Mouse (Mus musculus) heart, embryonic 13.5 days (tissue): ENCODE results near the gene St6galnac6. TPM values are rescaled to one million over a fixed set of nuclear protein-coding genes. Genes with fewer than 3 reads are reported as not detected.

Experiments
- ATAC-seq: fragments of 200-750 bp; cut with Nextera tagmentation; 2 replicates; pipeline ENCODE4 v1.8.0; 2017; ENCODE audit warnings: moderate TSS enrichment; ENCODE audit not compliant: insufficient number of reproducible peaks, low FRiP score, low TSS enrichment; ENCODE audit errors: extremely low read depth
- H3K27ac ChIP-seq: fragments of 300-500 bp; sonication (generic); replicated peaks from 2 replicates; pipeline ENCODE4 v1.5.1; 2015; ENCODE audit warnings: moderate library complexity, mild to moderate bottlenecking, inconsistent platforms
- H3K27me3 ChIP-seq: fragments of 300-500 bp; sonication (generic); replicated peaks from 2 replicates; pipeline ENCODE4 v1.6.1; 2015; ENCODE audit warnings: mild to moderate bottlenecking, inconsistent platforms
- H3K36me3 ChIP-seq: fragments of 300-500 bp; sonication (generic); 2 replicates; pipeline ENCODE4 v1.6.1; 2015; ENCODE audit warnings: mild to moderate bottlenecking, inconsistent platforms
- H3K4me1 ChIP-seq: fragments of 300-500 bp; sonication (generic); 2 replicates; pipeline ENCODE4 v1.6.1; 2015; ENCODE audit warnings: inconsistent platforms
- H3K4me2 ChIP-seq: fragments of 300-500 bp; sonication (generic); 2 replicates; pipeline ENCODE4 v1.6.1; 2015; ENCODE audit warnings: inconsistent platforms, mild to moderate bottlenecking, moderate library complexity
- H3K4me3 ChIP-seq: fragments of 300-500 bp; sonication (generic); 2 replicates; pipeline ENCODE4 v1.5.1; 2015; ENCODE audit warnings: moderate library complexity, mild to moderate bottlenecking, inconsistent platforms
- H3K9ac ChIP-seq: fragments of 300-500 bp; sonication (generic); 2 replicates; pipeline ENCODE4 v1.6.1; 2015; ENCODE audit warnings: inconsistent platforms, mild to moderate bottlenecking, moderate library complexity
- H3K9me3 ChIP-seq: fragments of 300-500 bp; sonication (generic); 2 replicates; pipeline ENCODE4 v1.6.1; 2016; ENCODE audit warnings: inconsistent platforms
- WGBS: fragments of 180-500 bp; shearing (Covaris S2); methylation state at CpG from one replicate; pipeline ENCODE4 v1.1.7; 2015; ENCODE audit warnings: mixed read lengths; 5-methylcytosine and 5-hydroxymethylcytosine counted together
- polyA plus RNA-seq: library from polyadenylated mRNA; unstranded; fragments of >200 nt; fragmentation: Nextera tagmentation; extraction: Ambion mirVana; gene quantifications from 2 replicates; pipeline ENCODE4 v1.2.1, GENCODE M21; 2015

St6galnac6 gene
- polyA plus RNA-seq, 1 experiment from 2014 or later: 24.8 TPM

- 12% methylated on average over 4 of the region's 4 CpGs for WGBS
- peaks cover 34% of the 10 kb centered on the region for H3K36me3 ChIP-seq
- H3K9me3 ChIP-seq: no peaks in the 10 kb centered on the region
- peak overlapping the region; percentile 57 for H3K4me2 ChIP-seq
- no peaks in the 10 kb centered on the region for H3K27me3 ChIP-seq
- peak overlapping the region; percentile 76 for H3K9ac ChIP-seq
- H3K4me1 ChIP-seq: peaks cover 67% of the 10 kb centered on the region
- 0 out of 2 replicates have a peak overlapping the region, but pooled peaks have one; percentile 14 for H3K4me3 ChIP-seq
- peak overlapping the region; percentile 99 for H3K27ac ChIP-seq
- ATAC-seq: peak; percentile 79
These were observed 21.4 kb downstream of the St6galnac6 start for GRCm38 (mm10) chr2:32620682-32621516.

GRCm38 (mm10) chr2:32621517-32621859 is 22.0 kb downstream of the St6galnac6 start, which contains the start of gene Ak1:
Gene Ak1 (plus strand): TSS chr2:32621758.
- Histone ChIP-seq H3K9ac (peak within 1 kb of the TSS; percentile 76), H3K9me3 (no peaks in the 10 kb centered on the region), H3K27me3 (no peaks in the 10 kb centered on the region), H3K4me3 (peak within 1 kb of the TSS; percentile 14; the same call in 1 of the 2 replicates), H3K4me2 (peak within 1 kb of the TSS; percentile 57), H3K36me3 (peaks cover 29% of the 10 kb centered on the region), H3K4me1 (peaks cover 73% of the 10 kb centered on the region), H3K27ac (peak within 1 kb of the TSS; percentile 99)
- 8% methylated on average over 7 of the region's 7 CpGs for WGBS
- ATAC-seq: no peak

- Histone ChIP-seq H3K9ac (peak overlapping the region; percentile 87), H3K27me3 (no peaks in the 10 kb centered on the region), H3K27ac (peak overlapping the region; percentile 99), H3K4me3 (no peak overlapping the region), H3K4me2 (no peak overlapping the region), H3K4me1 (peaks cover 93% of the 10 kb centered on the region), H3K9me3 (no peaks in the 10 kb centered on the region), H3K36me3 (peaks cover 2% of the 10 kb centered on the region)
- no peak for ATAC-seq
- 70% methylated on average over 5 of the region's 5 CpGs for WGBS
These were observed 24.7 kb downstream of the St6galnac6 start for GRCm38 (mm10) chr2:32624111-32624748.

- Histone ChIP-seq H3K36me3 (peaks cover 4% of the 10 kb centered on the region), H3K4me3 (peak overlapping the region; percentile 49), H3K9ac (peak overlapping the region; percentile 87), H3K27ac (peak overlapping the region; percentile 99), H3K9me3 (no peaks in the 10 kb centered on the region), H3K4me1 (peaks cover 87% of the 10 kb centered on the region), H3K27me3 (no peaks in the 10 kb centered on the region), H3K4me2 (peak overlapping the region; percentile 78)
- WGBS: 1% methylated on average over 13 of the region's 13 CpGs
- no peak for ATAC-seq
These were observed 25.8 kb downstream of the St6galnac6 start for GRCm38 (mm10) chr2:32625212-32625872.

GRCm38 (mm10) chr2:32625873-32626694 is 26.6 kb downstream of the St6galnac6 start:
- Histone ChIP-seq H3K36me3 (peaks cover 12% of the 10 kb centered on the region), H3K4me2 (peak overlapping the region; percentile 78), H3K4me3 (peak overlapping the region; percentile 49), H3K9ac (peak overlapping the region; percentile 87), H3K9me3 (no peaks in the 10 kb centered on the region), H3K27me3 (no peaks in the 10 kb centered on the region), H3K27ac (peak overlapping the region; percentile 99), H3K4me1 (peaks cover 79% of the 10 kb centered on the region)
- WGBS: 33% methylated on average over 5 of the region's 5 CpGs
- peak; percentile 40; the same call in 1 of the 2 replicates for ATAC-seq

- 58% methylated on average over 19 of the region's 20 CpGs for WGBS
- H3K4me2 ChIP-seq: peak overlapping the region; percentile 78
- peak overlapping the region; percentile 99 for H3K27ac ChIP-seq
- no peak for ATAC-seq
- peak overlapping the region; percentile 87 for H3K9ac ChIP-seq
- H3K9me3 ChIP-seq: no peaks in the 10 kb centered on the region
- peak overlapping the region; percentile 49 for H3K4me3 ChIP-seq
- H3K36me3 ChIP-seq: peaks cover 22% of the 10 kb centered on the region
- no peaks in the 10 kb centered on the region for H3K27me3 ChIP-seq
- H3K4me1 ChIP-seq: peaks cover 72% of the 10 kb centered on the region
These were observed 27.9 kb downstream of the St6galnac6 start for GRCm38 (mm10) chr2:32627266-32628043.

- peaks cover 66% of the 10 kb centered on the region for H3K4me1 ChIP-seq
- H3K4me3 ChIP-seq: peak overlapping the region; percentile 49
- no peaks in the 10 kb centered on the region for H3K9me3 ChIP-seq
- WGBS: 45% methylated on average over 4 of the region's 4 CpGs
- H3K9ac ChIP-seq: peak overlapping the region; percentile 87
- H3K27me3 ChIP-seq: no peaks in the 10 kb centered on the region
- peaks cover 28% of the 10 kb centered on the region for H3K36me3 ChIP-seq
- peak overlapping the region; percentile 78 for H3K4me2 ChIP-seq
- peak overlapping the region; percentile 99 for H3K27ac ChIP-seq
- ATAC-seq: no peak
These were observed 28.6 kb downstream of the St6galnac6 start for GRCm38 (mm10) chr2:32628044-32628550.

- WGBS: 30% methylated on average over 5 of the region's 5 CpGs
These were observed 29.2 kb downstream of the St6galnac6 start for GRCm38 (mm10) chr2:32628729-32629128.

GRCm38 (mm10) chr2:32629276-32629976 is 29.9 kb downstream of the St6galnac6 start:
- no peak for ATAC-seq
- H3K9me3 ChIP-seq: no peaks in the 10 kb centered on the region
- peaks cover 42% of the 10 kb centered on the region for H3K36me3 ChIP-seq
- H3K27me3 ChIP-seq: no peaks in the 10 kb centered on the region
- H3K4me3 ChIP-seq: peak overlapping the region; percentile 49; the same call in 1 of the 2 replicates
- 52% methylated on average over 9 of the region's 9 CpGs for WGBS
- H3K9ac ChIP-seq: peak overlapping the region; percentile 87
- H3K27ac ChIP-seq: peak overlapping the region; percentile 99
- H3K4me2 ChIP-seq: peak overlapping the region; percentile 78
- H3K4me1 ChIP-seq: peaks cover 71% of the 10 kb centered on the region

More at GRCm38 (mm10) chr2:32628729-32629128, 29.2 kb downstream of the St6galnac6 start:
- Histone ChIP-seq H3K27ac (peak overlapping the region; percentile 99), H3K4me3 (peak overlapping the region; percentile 49), H3K9ac (peak overlapping the region; percentile 87), H3K36me3 (peaks cover 35% of the 10 kb centered on the region), H3K4me1 (peaks cover 70% of the 10 kb centered on the region), H3K9me3 (no peaks in the 10 kb centered on the region), H3K27me3 (no peaks in the 10 kb centered on the region), H3K4me2 (peak overlapping the region; percentile 78)
- no peak for ATAC-seq
